Mouse (Mus musculus) gastrocnemius, postnatal 10 days (tissue): ENCODE data around the gene Suz12. TPM values are rescaled to one million over a fixed set of nuclear protein-coding genes. Genes with fewer than 3 reads are reported as not detected.
A peak's percentile ranks its signal among the peaks of the same experiment; 100 is the strongest.
"Not testable (repeated sequence)": the region's sequence is repeated elsewhere in the genome, so short reads cannot be mapped to it uniquely, and the experiment has no call there.

ENCODE experiments used
- DNase-seq: peaks from one replicate; pipeline ENCODE4 v3.0.0; 2021; ENCODE audit warnings: mixed read lengths
- long read RNA-seq, 2 experiments: library from polyadenylated mRNA; stranded (forward); transcript quantifications; one replicate each; pipeline ENCODE4 v2.0.0; 2021
- total RNA-seq, 2 experiments: library from RNA; stranded (reverse); gene quantifications; 2 replicates each; pipeline ENCODE4 v1.2.3; 2021

Gene Suz12
- 10 to 100 TPM; 24.5 to 28.8 TPM for total RNA-seq
- long read RNA-seq, experiment 1, full-length matches to known transcripts: 20 of 20 reads
- long read RNA-seq, experiment 1, partial matches to known transcripts: 0 of 20 reads
- long read RNA-seq, experiment 1, other reads (novel, unspliced or antisense): 0 of 20 reads
- long read RNA-seq, experiment 2, full-length matches to known transcripts: 9 of 11 reads
- long read RNA-seq, experiment 2, partial matches to known transcripts: 0 of 11 reads
- long read RNA-seq, experiment 2, other reads (novel, unspliced or antisense): 2 of 11 reads

GRCm38 (mm10) chr11:79992592-79993355 is at the start of gene Suz12:
TSS of gene Suz12 (plus strand) at chr11:79993106.
- DNase-seq: peak; percentile 95

- no peak for DNase-seq
These were observed 49.8 kb upstream of the Suz12 start for GRCm38 (mm10) chr11:79943136-79943535.

GRCm38 (mm10) chr11:79943601-79944000 is 49.3 kb upstream of the Suz12 start:
- no peak for DNase-seq

- DNase-seq: no peak
These were observed 45.6 kb upstream of the Suz12 start for GRCm38 (mm10) chr11:79947265-79947664.

GRCm38 (mm10) chr11:79961346-79962124 is 31.4 kb upstream of the Suz12 start:
- no peak for DNase-seq

- DNase-seq: peak; percentile 99
These were observed 30.6 kb upstream of the Suz12 start, which contains the start of gene Utp6 for GRCm38 (mm10) chr11:79962125-79962876. TSS of gene Utp6 (minus strand) at chr11:79962390.

GRCm38 (mm10) chr11:79962877-79963183 is 30.1 kb upstream of the Suz12 start:
- DNase-seq: no peak

- DNase-seq: no peak
These were observed 29.5 kb upstream of the Suz12 start for GRCm38 (mm10) chr11:79963212-79963974.

- peak; percentile 26 for DNase-seq
These were observed 27.0 kb upstream of the Suz12 start for GRCm38 (mm10) chr11:79965896-79966295.

- DNase-seq: no peak
These were observed 25.2 kb upstream of the Suz12 start for GRCm38 (mm10) chr11:79967752-79968151.

GRCm38 (mm10) chr11:79973133-79973532 is 19.8 kb upstream of the Suz12 start:
- DNase-seq: no peak

GRCm38 (mm10) chr11:79973626-79974476 is 19.1 kb upstream of the Suz12 start:
- peak; percentile 29 for DNase-seq

GRCm38 (mm10) chr11:79975377-79975776 is 17.5 kb upstream of the Suz12 start:
- no peak for DNase-seq

GRCm38 (mm10) chr11:79976222-79976621 is 16.7 kb upstream of the Suz12 start:
- no peak for DNase-seq

GRCm38 (mm10) chr11:79976645-79977044 is 16.3 kb upstream of the Suz12 start:
- DNase-seq: not testable (repeated sequence)

- not testable (repeated sequence) for DNase-seq
These were observed 15.8 kb upstream of the Suz12 start for GRCm38 (mm10) chr11:79977061-79977460.

GRCm38 (mm10) chr11:79977747-79978146 is 15.2 kb upstream of the Suz12 start:
- not testable (repeated sequence) for DNase-seq

- no peak for DNase-seq
These were observed 6.0 kb upstream of the Suz12 start for GRCm38 (mm10) chr11:79986886-79987285.

- DNase-seq: no peak
These were observed 5.0 kb upstream of the Suz12 start for GRCm38 (mm10) chr11:79987896-79988295.

GRCm38 (mm10) chr11:79990120-79990519 is 2.8 kb upstream of the Suz12 start:
- DNase-seq: no peak
